Mouse (Mus musculus) embryonic facial prominence, embryonic 13.5 days (tissue): ENCODE data around the gene Scnn1b. TPM values are rescaled to one million over a fixed set of nuclear protein-coding genes. Genes with fewer than 3 reads are reported as not detected.

Experiments
- polyA plus RNA-seq: library from polyadenylated mRNA; unstranded; fragments of >200 nt; fragmentation: Nextera tagmentation; extraction: Ambion mirVana; gene quantifications from 2 replicates; pipeline ENCODE4 v1.2.1, GENCODE M21; 2015

Scnn1b gene
- polyA plus RNA-seq, 1 experiment from 2014 or later, result 0.37 TPM

Other genes with a start within 250 kb of the Scnn1b start
- 2.4 TPM in 2 replicates for gene Usp31, start 157.8 kb upstream of the Scnn1b start, polyA plus RNA-seq
- 0.98 and 1.2 TPM in 2 replicates for gene Scnn1g, start 130.6 kb upstream of the Scnn1b start, polyA plus RNA-seq
- gene Cog7, start 116.7 kb downstream of the Scnn1b start, polyA plus RNA-seq, result 20.4 and 24.8 TPM in 2 replicates
- 96.7 and 96.9 TPM in 2 replicates for gene Gga2, start 156.2 kb downstream of the Scnn1b start, polyA plus RNA-seq
- 73.4 and 76.9 TPM in 2 replicates for gene Ubfd1, start 202.1 kb downstream of the Scnn1b start, polyA plus RNA-seq
- 14.4 and 14.7 TPM in 2 replicates for gene Ears2, start 202.2 kb downstream of the Scnn1b start, polyA plus RNA-seq
- gene Ndufab1, start 236.8 kb downstream of the Scnn1b start, polyA plus RNA-seq, result 623 and 680 TPM in 2 replicates